8 mouse cellular contexts compared by ENCODE assay signal in the genomic region with DNA sequence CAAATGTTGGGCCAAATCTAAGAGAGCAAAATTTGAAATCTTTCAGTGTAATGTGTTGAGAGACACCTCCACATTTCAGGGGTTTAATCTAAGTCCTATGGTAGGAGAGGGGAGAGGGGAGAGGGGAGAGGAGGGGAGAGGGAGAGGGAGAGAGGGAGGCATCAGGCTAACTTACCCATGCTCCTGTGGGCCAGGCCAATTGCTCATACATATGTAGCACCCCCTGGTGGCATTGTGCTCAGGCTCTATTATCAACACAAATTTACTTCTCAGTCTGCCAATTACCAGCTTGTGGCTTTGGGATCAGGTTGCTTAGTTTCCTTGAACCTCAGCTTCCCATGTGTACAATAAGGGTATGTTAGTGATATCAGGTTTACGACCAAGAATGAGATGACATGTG.
A peak's percentile ranks its signal among the peaks of the same experiment; 100 is the strongest.
DNase-seq lines count a peak whose midpoint lies in the region; ATAC-seq and TF ChIP-seq lines count a peak whose summit lies in the region.
"Had no signal": no experiment of that assay in that cellular context is flagged by ENCODE, and none has a peak within 500 bp of the region (broad histone marks: within the 10 kb centered on the region; RNA-seq: fewer than 3 reads in every experiment).

No protein-coding gene starts in this region.

- H3K4me3 ChIP-seq in kidney, postnatal 0 days (replicated peaks; ENCODE audit: low read depth, low read length): no peak overlapping the region
- no peak overlapping the region for H3K4me3 ChIP-seq in kidney, embryonic 15.5 days (replicated peaks)
- H3K4me3 ChIP-seq in E14TG2a.4 (replicated peaks; ENCODE audit: low read length): no peak overlapping the region
- H3K4me3 ChIP-seq: megakaryocyte, embryonic 14.5 days had no signal

- 73% methylated on average over 1 of the region's 1 CpGs for WGBS in kidney, postnatal 0 days
- 89% methylated on average over 1 of the region's 1 CpGs for WGBS in kidney, embryonic 15.5 days

- ATAC-seq in kidney, postnatal 0 days (replicated peaks; ENCODE audit: low FRiP score, low read depth): no peak
- no peak for ATAC-seq in kidney, embryonic 15.5 days (replicated peaks; ENCODE audit: low FRiP score)
- ATAC-seq in Patski: no peak

- H3K4me1 ChIP-seq in kidney, postnatal 0 days (replicated peaks; ENCODE audit: insufficient read depth, low read length): no peaks in the 10 kb centered on the region
- no peaks in the 10 kb centered on the region for H3K4me1 ChIP-seq in kidney, embryonic 15.5 days
- no peaks in the 10 kb centered on the region for H3K4me1 ChIP-seq in E14TG2a.4 (replicated peaks; ENCODE audit: low read depth, low read length)
- H3K4me1 ChIP-seq: megakaryocyte, embryonic 14.5 days had no signal

- H3K27ac ChIP-seq in kidney, postnatal 0 days: no peak overlapping the region
- H3K27ac ChIP-seq in kidney, embryonic 15.5 days: no peak overlapping the region

- no peak overlapping the region for H3K4me2 ChIP-seq in kidney, postnatal 0 days (ENCODE audit: low read length)
- no peak overlapping the region for H3K4me2 ChIP-seq in kidney, embryonic 15.5 days

- POLR2A ChIA-PET in Patski (lab: Charles Lee): no interaction called here

- in situ Hi-C loops in Patski (cut with MboI; ENCODE audit: low pct_unique_long_range_greater_than_20kb): loop anchor here (10.0 kb wide), 1 partner anchor 296 kb away; no protein-coding TSS in a partner anchor

- peak; percentile 63 for TF ChIP-seq CTCF in kidney, postnatal 0 days (IDR thresholded peaks at IDR 0.05; ENCODE audit: low read depth)
- TF ChIP-seq CTCF in E14TG2a.4 (conservative IDR thresholded peaks at IDR 0.05; ENCODE audit: low read length): peak; percentile 25; the same call in 1 of the 2 replicates
- peak; percentile 55 for TF ChIP-seq CTCF in Patski (IDR thresholded peaks at IDR 0.05)

- CTCF ChIA-PET in Patski (lab: Charles Lee): interaction anchor here (1.0 to 1.2 kb wide), 2 partner anchors 9 to 275 kb away, joined by 3 to 4 read pairs; no protein-coding TSS in a partner anchor

- no peak overlapping the region for H3K9ac ChIP-seq in kidney, postnatal 0 days (ENCODE audit: low read depth, low read length)
- H3K9ac ChIP-seq in kidney, embryonic 15.5 days: no peak overlapping the region

- DNase-seq in kidney, postnatal 0 days (ENCODE audit: low spot score): peak; percentile 45
- no peak for DNase-seq in Patski (ENCODE audit: low read depth, low spot score)
- DNase-seq in kidney, postnatal 10 days: peak; percentile 44
- DNase-seq in thymus, postnatal 14 days: no peak
- no peak for DNase-seq in frontal cortex, postnatal 36 days (ENCODE audit: low spot score in 2 of 2)

- no peaks in the 10 kb centered on the region for H3K36me3 ChIP-seq in kidney, postnatal 0 days (ENCODE audit: insufficient read depth, low read length)
- H3K36me3 ChIP-seq in kidney, embryonic 15.5 days: no peaks in the 10 kb centered on the region
- no peaks in the 10 kb centered on the region for H3K36me3 ChIP-seq in E14TG2a.4 (ENCODE audit: insufficient read depth, low read length)

- H3K9me3 ChIP-seq in kidney, postnatal 0 days (replicated peaks; ENCODE audit: low read length): no peaks in the 10 kb centered on the region
- H3K9me3 ChIP-seq in kidney, embryonic 15.5 days (replicated peaks): no peaks in the 10 kb centered on the region
- H3K9me3 ChIP-seq in E14TG2a.4 (ENCODE audit: low read length): no peaks in the 10 kb centered on the region

- H3K27me3 ChIP-seq in kidney, postnatal 0 days (ENCODE audit: insufficient read depth, low read length): no peaks in the 10 kb centered on the region
- H3K27me3 ChIP-seq in kidney, embryonic 15.5 days: no peaks in the 10 kb centered on the region
- no peaks in the 10 kb centered on the region for H3K27me3 ChIP-seq in E14TG2a.4 (ENCODE audit: insufficient read depth, low read length)
- peaks cover 25% of the 10 kb centered on the region for H3K27me3 ChIP-seq in Patski
- H3K27me3 ChIP-seq: megakaryocyte, embryonic 14.5 days had no signal

Comparison
In these comparisons a context has a peak if more than half of its experiments do, and no peak if none do; other contexts are left out.
1. DNase-seq: peak in kidney, postnatal 0 days (single experiment) and kidney, postnatal 10 days (single experiment); none in Patski (single experiment), thymus, postnatal 14 days (single experiment) and frontal cortex, postnatal 36 days (0 of 2).
2. Peak in every context shown above with its lines, with median percentiles within 50 percentile points of each other: CTCF ChIP-seq.